Mouse (Mus musculus) G1E-ER4 (cell line): ENCODE results near the gene Taok3. TPM values are rescaled to one million over a fixed set of nuclear protein-coding genes. Genes with fewer than 3 reads are reported as not detected.

Source experiments
- GATA1 ChIP-seq: IDR thresholded peaks from one replicate; pipeline ENCODE4 v1.8.0; 2012; ENCODE audit warnings: low read length, inconsistent platforms
- polyA plus RNA-seq: library from polyadenylated mRNA; stranded (reverse); fragments of >175 nt; gene quantifications from 2 replicates; pipeline ENCODE4 v1.2.3, GENCODE M21; 2012

Taok3 gene
- polyA plus RNA-seq, 1 experiment, result 59.0 TPM

DNA sequence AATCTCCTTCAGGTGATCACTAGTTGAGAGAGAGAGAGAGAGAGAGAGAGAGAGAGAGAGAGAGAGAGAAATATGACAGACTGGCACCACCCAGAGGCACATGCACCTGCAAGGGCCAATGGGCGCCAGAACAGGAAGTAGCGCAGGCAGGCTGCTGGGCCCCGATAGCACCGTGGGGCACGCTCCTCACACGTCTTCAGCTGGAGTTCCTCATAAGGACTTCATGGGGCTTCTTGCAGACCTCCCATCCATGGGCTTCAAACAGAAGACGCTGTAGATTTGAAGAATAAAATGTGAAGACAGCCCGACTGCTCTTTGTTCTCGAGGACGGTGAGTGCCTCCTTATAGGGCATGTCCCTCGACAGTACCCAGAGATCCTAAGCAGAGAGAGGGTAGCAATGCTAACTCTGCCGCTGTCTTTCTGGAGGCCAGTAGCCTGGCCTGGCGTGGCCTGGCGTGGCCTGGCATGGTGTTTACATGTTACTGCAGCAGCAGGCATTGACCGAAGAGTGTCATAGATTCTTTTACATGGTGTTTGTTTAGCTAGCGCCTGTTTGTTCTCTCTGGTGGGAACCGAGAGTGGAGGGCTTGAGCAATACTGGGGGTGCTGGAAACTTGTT, 13.6 kb downstream of the Taok3 start:
- no peak for TF ChIP-seq GATA1

DNA sequence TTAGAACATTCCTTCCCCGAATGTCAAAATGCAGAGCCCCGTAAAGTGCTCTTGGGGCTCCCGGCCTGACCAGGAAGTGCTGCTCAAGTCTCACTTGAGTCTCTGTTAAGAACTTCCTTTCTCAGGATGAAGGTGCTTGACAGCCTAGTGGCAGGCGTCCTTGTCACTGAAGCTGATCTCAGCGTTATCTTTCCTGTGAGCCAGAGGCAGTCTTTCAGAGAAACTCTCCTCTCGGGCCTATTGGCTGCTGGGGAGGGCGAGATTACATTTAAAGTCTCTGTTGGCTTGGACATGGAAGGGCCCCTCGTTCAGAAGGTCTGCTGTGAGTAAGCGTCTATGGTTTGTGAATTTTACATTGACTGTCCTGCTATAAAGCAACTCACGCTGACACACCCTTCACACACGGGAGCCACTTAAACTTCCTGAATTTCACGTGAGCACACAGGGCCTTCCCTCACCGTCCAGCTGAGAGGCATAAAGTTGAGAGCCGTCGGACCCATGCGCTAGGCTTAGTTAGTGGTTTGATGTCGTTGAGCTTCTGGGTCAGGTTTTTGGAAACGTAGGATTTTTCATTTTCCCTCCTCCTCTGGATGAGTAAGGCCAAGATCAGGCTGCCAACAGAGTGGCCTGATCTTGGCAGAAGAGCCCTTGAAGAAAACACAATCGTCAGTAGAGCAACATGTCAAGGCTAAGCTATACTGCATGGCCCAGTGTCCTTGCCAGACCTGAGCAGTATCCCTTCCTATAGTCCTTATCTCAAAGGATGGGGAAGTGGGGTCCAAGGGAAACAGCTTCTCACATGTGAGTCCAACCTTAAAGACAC, 14.3 kb downstream of the Taok3 start:
- TF ChIP-seq GATA1, result peak; percentile 69

DNA sequence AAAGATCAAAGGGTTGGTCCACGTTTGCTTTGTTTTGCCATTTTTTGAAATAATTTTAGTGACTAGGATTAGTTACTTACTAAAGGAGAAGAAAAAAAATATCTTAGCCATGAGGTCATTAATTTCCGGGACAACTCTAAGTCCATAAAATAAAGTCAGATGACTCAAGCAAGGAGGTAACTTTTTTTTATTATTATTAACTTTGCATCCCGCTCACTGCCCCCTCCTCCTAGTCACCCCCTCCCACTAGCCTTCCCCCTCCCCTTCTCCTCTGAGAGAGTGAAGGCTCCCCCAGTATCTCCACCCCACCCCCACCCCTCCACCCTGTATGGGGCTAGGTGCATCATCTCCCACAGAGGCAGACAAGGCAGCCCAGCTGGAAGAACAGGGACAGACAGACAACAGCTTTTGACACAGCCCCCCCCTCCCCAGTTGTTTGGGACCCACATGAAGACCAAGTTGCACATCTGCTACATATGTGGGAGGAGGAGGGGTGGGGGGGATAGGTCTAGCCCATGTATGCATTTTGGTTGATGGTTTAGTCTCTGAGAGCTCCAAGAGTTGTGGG, 15.0 kb downstream of the Taok3 start:
- no peak for TF ChIP-seq GATA1

DNA sequence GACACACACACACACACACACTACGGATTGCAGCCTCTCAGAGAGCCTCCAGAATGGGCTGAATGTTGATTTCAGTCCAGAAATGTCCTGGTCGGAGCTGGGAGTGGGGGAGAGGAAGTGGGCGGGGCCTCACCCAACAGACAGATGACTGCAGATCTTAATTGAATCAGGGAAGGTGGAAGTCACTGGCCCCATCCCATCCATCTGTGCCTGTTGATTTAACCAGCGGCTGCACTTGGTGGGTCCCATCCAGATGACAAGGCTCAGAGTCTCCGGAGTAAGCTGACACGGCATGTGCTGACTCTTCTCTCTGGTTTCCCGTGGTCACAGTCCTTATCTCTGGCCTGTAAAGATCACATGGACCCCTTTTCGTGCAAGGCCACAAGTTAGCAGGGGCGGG, 15.9 kb downstream of the Taok3 start:
- TF ChIP-seq GATA1, result peak; percentile 38

DNA sequence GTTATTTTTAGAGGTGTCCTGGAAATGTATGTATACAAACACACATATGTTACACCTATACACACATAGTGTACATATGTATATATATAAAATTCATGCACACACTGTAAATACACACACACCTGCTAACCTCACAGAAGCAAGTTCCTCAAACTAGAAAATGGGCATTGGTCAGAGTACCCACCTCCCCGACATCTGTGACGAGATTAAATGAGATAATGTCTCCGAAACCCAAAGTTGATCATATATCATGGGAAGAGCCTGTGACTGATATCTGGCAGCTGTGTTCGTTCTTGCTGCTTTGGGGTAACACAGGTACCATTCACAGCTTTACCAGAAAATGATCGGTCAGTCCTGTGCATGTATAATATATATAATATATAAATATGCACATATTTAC, 16.6 kb downstream of the Taok3 start:
- no peak for TF ChIP-seq GATA1

DNA sequence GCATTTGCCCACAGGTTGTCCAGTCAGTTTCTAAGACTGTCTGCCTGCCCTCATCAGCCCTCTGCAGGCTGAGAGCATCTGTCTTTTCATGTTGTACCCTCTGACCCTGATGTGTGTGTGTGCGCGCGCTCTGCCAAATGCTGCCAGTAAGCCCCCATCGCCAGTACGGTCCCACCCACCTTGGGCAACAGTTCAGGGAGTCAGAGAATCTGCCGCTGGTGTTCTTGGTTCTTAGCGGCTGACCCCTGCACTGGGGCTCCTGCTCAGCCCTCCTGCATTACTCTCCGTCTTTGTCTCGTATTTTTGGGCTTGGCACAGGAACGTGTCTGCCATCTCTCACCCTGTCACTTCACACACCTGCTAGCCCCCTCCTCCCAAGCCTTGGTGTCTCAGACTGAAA, 17.1 kb downstream of the Taok3 start:
- TF ChIP-seq GATA1, result no peak

DNA sequence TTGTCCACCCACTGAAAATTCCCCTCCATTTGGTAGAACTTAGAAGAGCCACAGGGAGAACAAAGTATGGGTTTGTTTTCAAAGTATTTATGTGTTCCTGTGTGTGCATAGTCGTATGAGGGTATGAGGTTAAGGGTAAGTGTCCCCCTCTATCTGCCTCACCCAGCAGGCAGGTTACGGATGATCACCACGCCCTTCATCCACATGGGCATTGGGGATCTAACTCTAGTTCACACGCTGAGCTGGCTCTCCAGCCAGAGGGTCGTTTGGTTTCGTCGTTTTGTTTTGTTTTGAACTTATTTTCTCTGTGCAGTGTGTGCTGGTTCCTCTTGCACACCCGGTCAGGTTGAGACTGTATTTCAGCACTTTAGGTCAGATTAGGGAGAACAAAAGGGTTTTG, 17.7 kb downstream of the Taok3 start:
- TF ChIP-seq GATA1, result no peak

DNA sequence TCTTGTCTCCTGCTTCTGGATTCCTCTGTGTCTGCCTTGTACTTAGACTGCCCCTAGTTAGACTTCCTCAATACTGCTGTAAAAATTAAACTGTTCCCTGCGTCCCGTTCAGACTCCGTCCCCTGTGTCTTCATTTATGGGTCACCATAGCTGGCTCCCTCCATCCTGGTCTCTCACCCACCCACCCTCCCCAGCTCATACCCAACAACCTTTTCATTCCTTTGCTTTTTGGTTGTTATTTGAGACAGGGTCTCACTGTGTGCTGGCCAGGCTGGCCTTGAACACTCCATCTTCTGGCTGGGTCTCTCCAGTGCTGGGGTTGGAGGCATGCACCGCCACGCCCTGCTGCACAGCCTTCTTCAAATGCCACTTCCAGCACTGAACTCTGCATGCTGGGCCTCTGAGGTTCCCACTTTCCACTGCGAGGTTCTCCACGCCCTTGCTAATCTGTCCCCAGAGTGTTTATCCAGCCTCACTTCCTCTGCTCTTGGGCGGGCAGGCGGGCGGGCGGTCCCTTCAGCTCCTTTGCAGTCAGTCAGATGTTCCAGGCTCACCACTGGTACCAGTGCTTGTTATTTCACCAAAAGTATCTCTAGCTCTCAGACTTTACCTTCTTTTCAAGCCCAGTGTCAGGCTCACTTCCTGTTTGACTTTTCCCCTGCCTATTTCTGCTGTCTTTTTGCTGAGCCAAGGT, 18.5 kb downstream of the Taok3 start:
- TF ChIP-seq GATA1, result no peak

DNA sequence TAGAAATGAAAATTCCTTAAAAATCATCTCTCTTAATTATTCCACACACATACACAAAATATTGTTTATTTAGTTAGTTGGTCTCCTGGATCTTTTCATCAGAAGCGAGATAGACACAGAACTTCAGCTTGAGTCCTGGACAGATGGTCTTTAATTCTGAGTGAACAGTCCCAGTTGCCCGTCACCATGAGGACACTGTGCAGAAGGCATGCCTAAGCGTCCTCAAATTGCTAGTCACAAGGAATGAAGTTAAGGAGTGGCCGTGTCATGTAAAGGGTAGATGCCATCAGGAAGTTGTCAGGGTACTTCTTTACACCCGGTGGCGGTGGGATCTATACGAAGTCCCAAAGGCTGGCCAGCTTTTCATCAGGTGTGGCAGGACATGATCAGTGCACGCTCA, 19.9 kb downstream of the Taok3 start:
- TF ChIP-seq GATA1, result no peak

DNA sequence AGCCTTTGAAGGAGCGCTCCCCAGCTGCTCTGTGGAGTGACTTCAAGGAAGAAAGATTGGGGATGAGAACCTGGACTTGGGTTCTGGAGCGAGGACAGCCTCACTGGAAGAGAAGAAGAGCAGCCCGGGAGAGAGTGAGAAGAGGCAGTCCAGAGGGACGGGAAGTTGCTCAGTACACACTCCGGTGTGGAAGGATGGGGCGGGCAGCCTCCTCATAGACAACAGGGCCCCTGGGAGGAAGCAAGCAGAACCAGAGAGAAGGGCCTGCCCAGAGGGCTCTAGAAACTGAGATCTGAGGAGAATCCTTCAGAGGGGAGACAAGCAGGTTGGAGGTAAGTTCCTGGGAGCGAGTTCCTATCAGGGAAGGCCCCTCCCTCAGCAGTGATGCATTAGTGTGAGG, 20.4 kb downstream of the Taok3 start:
- no peak for TF ChIP-seq GATA1

DNA sequence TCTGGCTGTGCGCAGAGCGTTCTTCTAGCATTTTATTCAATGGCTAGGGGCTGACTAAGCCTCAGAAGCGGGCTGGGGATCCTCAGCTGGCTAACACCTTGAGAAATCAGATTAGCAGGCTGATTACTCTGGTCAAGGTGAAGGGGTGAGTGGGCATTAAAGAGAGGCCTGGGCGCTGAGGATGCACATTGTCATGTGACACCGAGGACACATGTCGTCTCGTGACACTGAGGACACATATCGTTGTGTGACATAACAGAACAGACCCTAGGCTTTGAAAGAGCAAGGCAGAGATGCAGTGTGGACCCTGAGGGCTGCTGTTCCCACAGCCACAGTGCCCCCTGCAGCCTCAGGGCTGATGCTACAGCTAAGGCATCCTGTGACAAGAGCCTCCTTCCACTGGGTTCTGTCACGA, 23.8 kb downstream of the Taok3 start:
- TF ChIP-seq GATA1, result no peak

DNA sequence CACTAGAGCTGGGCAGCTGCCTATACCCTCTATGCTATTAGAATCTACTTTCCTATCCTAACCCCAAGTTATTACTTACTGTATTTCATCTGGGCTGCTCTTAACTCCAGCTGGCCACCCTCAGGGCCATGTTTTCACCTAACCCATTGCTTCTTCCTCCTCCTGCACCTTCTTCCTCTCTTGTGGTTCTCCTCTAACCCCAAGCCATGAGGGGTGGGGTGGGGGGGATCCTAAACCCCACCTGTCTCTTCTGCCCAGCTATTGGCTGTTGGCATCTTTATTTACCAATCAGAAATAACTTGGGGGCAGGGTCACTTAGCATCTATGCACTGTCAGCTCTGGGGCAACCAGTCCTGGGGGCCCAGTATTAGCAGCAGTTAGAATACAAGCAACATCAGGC, 26.2 kb downstream of the Taok3 start:
- no peak for TF ChIP-seq GATA1

DNA sequence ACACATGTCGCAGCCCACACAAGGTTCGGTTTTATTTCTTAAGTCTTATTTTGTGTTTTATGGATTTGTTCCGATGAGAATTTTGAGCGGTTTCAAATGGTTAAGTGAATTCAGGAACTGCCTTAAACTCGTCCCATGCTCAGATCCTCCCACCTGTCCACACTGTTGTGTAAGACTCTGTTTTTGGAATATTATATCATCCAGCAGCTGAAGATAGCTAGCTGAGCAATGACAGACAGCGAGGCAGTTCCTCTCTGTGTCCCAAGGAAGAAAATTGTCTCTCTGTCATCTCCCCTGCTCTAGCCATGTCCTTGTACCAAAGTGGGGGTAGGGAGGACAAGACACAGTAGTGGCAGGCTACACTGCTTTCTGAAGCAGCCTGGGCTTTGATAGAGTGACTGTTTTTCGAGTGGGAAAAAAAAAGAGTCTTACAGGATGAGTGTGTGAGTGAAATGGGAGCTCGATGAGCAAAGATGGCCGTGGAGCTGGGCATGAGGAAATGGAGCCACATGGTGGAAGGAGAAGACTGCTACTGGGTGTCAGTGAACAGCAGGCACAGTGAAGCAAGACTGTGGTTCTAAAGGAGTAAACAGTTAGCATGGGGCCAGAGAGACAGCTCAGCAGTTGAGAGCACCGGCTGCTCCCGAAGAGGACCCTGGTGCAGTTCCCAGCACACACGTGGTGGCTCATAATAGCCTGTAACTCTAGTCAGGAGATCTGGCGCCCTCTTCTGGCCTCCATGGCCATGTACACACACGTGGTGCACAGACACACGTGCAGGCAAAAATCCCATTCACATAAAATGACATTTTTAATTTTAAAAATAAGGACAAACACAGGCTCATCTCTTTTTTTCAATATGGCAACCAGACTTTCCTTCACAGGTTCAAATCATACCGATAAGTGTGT, 27.5 kb downstream of the Taok3 start:
- no peak for TF ChIP-seq GATA1

DNA sequence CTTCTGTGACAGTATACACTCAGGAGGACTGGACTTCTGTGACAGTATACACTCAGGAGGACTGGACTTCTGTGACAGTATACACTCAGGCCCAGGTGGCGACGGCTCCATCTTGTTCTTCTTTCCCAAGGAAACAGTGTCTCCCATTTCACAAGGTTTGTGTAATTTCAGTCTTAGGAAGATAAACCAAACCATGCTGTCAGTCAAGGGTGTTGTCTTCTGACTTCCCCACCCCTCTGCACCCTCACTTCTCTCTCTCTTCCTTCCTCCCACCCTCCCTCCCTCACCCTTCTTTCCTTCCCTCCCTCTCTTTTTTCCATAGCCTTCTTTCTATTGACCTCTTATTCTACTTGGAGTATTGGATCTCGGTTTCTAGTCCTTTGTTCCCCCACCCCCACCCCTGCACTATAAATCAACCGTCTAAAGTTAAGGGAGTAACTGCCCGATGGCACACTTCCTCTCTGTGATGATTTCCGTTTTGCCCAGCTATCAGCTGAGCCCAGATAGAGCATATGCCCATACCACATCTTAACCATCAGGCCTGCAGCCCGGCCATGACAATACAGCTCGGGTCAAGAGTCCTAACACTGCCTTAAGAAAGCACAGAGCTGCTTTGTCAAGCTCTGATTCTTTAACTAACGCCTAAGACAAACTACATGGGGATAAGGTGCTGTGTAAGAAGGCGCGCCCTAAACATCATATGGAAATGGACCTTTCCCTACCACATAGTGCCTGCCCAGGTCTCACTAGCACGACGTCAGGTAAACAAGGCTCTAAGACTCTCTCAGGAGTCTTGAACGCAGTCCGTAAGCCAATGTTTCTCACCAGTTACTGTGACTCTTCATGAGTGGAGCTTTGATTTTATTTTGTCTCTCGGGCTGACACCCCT, 29.4 kb downstream of the Taok3 start:
- TF ChIP-seq GATA1, result no peak

DNA sequence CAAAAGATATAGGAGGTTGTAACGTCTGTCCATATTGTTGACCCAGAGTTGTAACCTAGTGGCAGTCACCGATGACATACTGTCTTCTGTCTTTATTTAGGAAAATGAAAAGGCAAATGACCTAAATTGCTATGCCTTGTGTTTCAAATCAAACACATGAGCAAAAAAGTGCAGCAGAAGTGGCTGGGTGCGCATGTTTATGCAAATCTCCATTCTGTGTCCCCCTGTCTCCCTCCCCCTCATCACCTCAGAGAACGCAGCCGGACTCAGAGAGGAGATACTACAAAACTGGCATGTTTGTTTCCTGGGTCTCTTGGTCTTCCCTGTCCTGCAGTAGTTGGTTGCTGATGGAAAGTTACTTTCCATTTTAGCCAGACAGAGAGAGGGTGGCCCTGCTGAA, 30.1 kb downstream of the Taok3 start:
- TF ChIP-seq GATA1, result no peak
